Comparison of ENCODE assay signal across 13 mouse cellular contexts in the genomic region with DNA sequence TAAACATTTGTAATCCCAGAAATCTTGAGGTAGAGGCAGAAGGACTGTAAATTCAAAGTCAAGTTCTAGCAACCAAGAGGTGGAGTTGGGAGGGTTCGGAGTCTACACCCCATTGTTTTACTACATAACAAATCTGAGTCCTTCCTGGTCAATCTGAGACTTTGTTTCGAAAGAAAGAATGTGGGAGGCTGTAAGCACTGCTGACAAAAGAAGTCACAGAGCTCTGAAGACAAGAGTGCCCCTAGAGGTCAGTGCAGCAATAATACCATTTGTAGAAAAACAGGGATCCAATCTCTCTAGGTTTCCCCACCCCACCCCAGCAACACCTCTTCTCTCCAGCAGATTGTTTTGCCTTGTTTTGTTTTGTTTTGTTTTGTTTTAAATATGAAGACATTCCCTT. TPM values are rescaled to one million over a fixed set of nuclear protein-coding genes. Genes with fewer than 3 reads are reported as not detected.
DNase-seq lines count a peak whose midpoint lies in the region; ATAC-seq and TF ChIP-seq lines count a peak whose summit lies in the region.
"Had no signal": no experiment of that assay in that cellular context is flagged by ENCODE, and none has a peak within 500 bp of the region (broad histone marks: within the 10 kb centered on the region; RNA-seq: fewer than 3 reads in every experiment).

No protein-coding gene starts in this region.

- no peaks in the 10 kb centered on the region for H3K27me3 ChIP-seq in forebrain, embryonic 11.5 days (ENCODE audit: control insufficient read depth, insufficient read depth, low read length)
- H3K27me3 ChIP-seq in forebrain, embryonic 16.5 days (replicated peaks; ENCODE audit: control insufficient read depth, insufficient read depth, low read length), result no peaks in the 10 kb centered on the region
- no peaks in the 10 kb centered on the region for H3K27me3 ChIP-seq in midbrain, postnatal 0 days (ENCODE audit: insufficient read depth, low read length)
- H3K27me3 ChIP-seq in midbrain, embryonic 10.5 days (ENCODE audit: low read depth, poor library complexity, severe bottlenecking), result no peaks in the 10 kb centered on the region
- H3K27me3 ChIP-seq in heart, embryonic 11.5 days (ENCODE audit: control insufficient read depth, insufficient read depth, low read length), result no peaks in the 10 kb centered on the region

- no peaks in the 10 kb centered on the region for H3K36me3 ChIP-seq in forebrain, embryonic 11.5 days (ENCODE audit: control insufficient read depth, insufficient read depth, low read length)
- no peaks in the 10 kb centered on the region for H3K36me3 ChIP-seq in forebrain, embryonic 16.5 days (ENCODE audit: control insufficient read depth, insufficient read depth)
- H3K36me3 ChIP-seq in midbrain, postnatal 0 days (ENCODE audit: insufficient read depth, low read length), result no peaks in the 10 kb centered on the region
- H3K36me3 ChIP-seq in midbrain, embryonic 10.5 days, result no peaks in the 10 kb centered on the region
- H3K36me3 ChIP-seq in heart, embryonic 11.5 days (ENCODE audit: control insufficient read depth, insufficient read depth, low read length), result no peaks in the 10 kb centered on the region

- no peak overlapping the region for H3K9ac ChIP-seq in forebrain, embryonic 11.5 days (ENCODE audit: low read length)
- no peak overlapping the region for H3K9ac ChIP-seq in forebrain, embryonic 16.5 days (replicated peaks; ENCODE audit: low read depth, low read length)
- H3K9ac ChIP-seq in midbrain, postnatal 0 days (replicated peaks; ENCODE audit: low read length, poor library complexity, severe bottlenecking), result no peak overlapping the region
- H3K9ac ChIP-seq in heart, embryonic 11.5 days (ENCODE audit: low read depth, low read length), result no peak overlapping the region

- no peak for DNase-seq in forebrain, embryonic 11.5 days (ENCODE audit: low spot score)
- peak; percentile 2 for DNase-seq in midbrain, postnatal 0 days (ENCODE audit: low spot score)
- no peak for DNase-seq in midbrain, embryonic 10.5 days (ENCODE audit: low spot score)
- DNase-seq in thymus, postnatal 25 days, result peak; percentile 36
- DNase-seq in layer of hippocampus, postnatal 25 days (ENCODE audit: extremely low spot score in 1 of 2, low spot score in 1 of 2), result no peak
- DNase-seq: cerebellum, adult 18-20 months had no signal

- H3K27ac ChIP-seq in forebrain, embryonic 11.5 days (ENCODE audit: low read depth, low read length), result no peak overlapping the region
- no peak overlapping the region for H3K27ac ChIP-seq in forebrain, embryonic 16.5 days (ENCODE audit: low read length)
- no peak overlapping the region for H3K27ac ChIP-seq in midbrain, postnatal 0 days (ENCODE audit: low read depth, low read length)
- H3K27ac ChIP-seq in midbrain, embryonic 10.5 days (replicated peaks), result no peak overlapping the region
- H3K27ac ChIP-seq in heart, embryonic 11.5 days (ENCODE audit: low read depth, low read length), result no peak overlapping the region

- WGBS in forebrain, embryonic 11.5 days, result 39% methylated on average over 2 of the region's 2 CpGs
- 28% methylated on average over 2 of the region's 2 CpGs for WGBS in forebrain, embryonic 16.5 days
- 34% methylated on average over 2 of the region's 2 CpGs for WGBS in midbrain, postnatal 0 days
- WGBS in midbrain, embryonic 10.5 days, result 28% methylated on average over 2 of the region's 2 CpGs
- 42% methylated on average over 2 of the region's 2 CpGs for WGBS in heart, embryonic 11.5 days (ENCODE audit: insufficient replicate concordance)

- no peak overlapping the region for H3K4me3 ChIP-seq in forebrain, embryonic 11.5 days (ENCODE audit: low read depth, low read length)
- H3K4me3 ChIP-seq in forebrain, embryonic 16.5 days (replicated peaks; ENCODE audit: low read length), result no peak overlapping the region
- no peak overlapping the region for H3K4me3 ChIP-seq in midbrain, postnatal 0 days (ENCODE audit: low read depth, low read length)
- H3K4me3 ChIP-seq in midbrain, embryonic 10.5 days, result no peak overlapping the region
- no peak overlapping the region for H3K4me3 ChIP-seq in heart, embryonic 11.5 days (ENCODE audit: low read depth, low read length)

- no peaks in the 10 kb centered on the region for H3K4me1 ChIP-seq in forebrain, embryonic 11.5 days (replicated peaks; ENCODE audit: control insufficient read depth, insufficient read depth, low read length)
- H3K4me1 ChIP-seq in forebrain, embryonic 16.5 days (replicated peaks; ENCODE audit: control insufficient read depth, insufficient read depth, low read length), result no peaks in the 10 kb centered on the region
- H3K4me1 ChIP-seq in midbrain, postnatal 0 days (ENCODE audit: insufficient read depth, low read length), result no peaks in the 10 kb centered on the region
- H3K4me1 ChIP-seq in midbrain, embryonic 10.5 days, result no peaks in the 10 kb centered on the region
- no peaks in the 10 kb centered on the region for H3K4me1 ChIP-seq in heart, embryonic 11.5 days (ENCODE audit: control insufficient read depth, insufficient read depth, low read length)

- TF ChIP-seq CTCF in midbrain, postnatal 0 days (IDR thresholded peaks at IDR 0.05), result peak; percentile 42

- ATAC-seq in forebrain, embryonic 11.5 days (replicated peaks; ENCODE audit: low FRiP score), result 0 out of 2 replicates have a peak, but pooled peaks have one; percentile 21
- no peak for ATAC-seq in forebrain, embryonic 16.5 days
- ATAC-seq in midbrain, postnatal 0 days (ENCODE audit: low FRiP score), result no peak
- ATAC-seq in erythroblast, adult 5-6 weeks (replicated peaks; ENCODE audit: low FRiP score, poor library complexity, severe bottlenecking), result peak; percentile 52
- no peak for ATAC-seq in heart, embryonic 11.5 days (replicated peaks; ENCODE audit: insufficient number of reproducible peaks, low FRiP score, low TSS enrichment)

- H3K9me3 ChIP-seq in forebrain, embryonic 11.5 days (ENCODE audit: control insufficient read depth, low read length), result no peaks in the 10 kb centered on the region
- H3K9me3 ChIP-seq in forebrain, embryonic 16.5 days (ENCODE audit: control insufficient read depth, low read length), result no peaks in the 10 kb centered on the region
- H3K9me3 ChIP-seq in midbrain, postnatal 0 days (ENCODE audit: low read length), result no peaks in the 10 kb centered on the region
- no peaks in the 10 kb centered on the region for H3K9me3 ChIP-seq in midbrain, embryonic 10.5 days (replicated peaks)
- H3K9me3 ChIP-seq in heart, embryonic 11.5 days (replicated peaks; ENCODE audit: control insufficient read depth, low read length), result no peaks in the 10 kb centered on the region

- H3K4me2 ChIP-seq in forebrain, embryonic 11.5 days (ENCODE audit: low read depth, low read length, severe bottlenecking), result no peak overlapping the region
- no peak overlapping the region for H3K4me2 ChIP-seq in forebrain, embryonic 16.5 days (ENCODE audit: low read length)
- H3K4me2 ChIP-seq in midbrain, postnatal 0 days (ENCODE audit: low read depth, low read length, poor library complexity, severe bottlenecking), result no peak overlapping the region
- H3K4me2 ChIP-seq in heart, embryonic 11.5 days, result no peak overlapping the region

RNA-seq across cellular contexts. Expression of a gene that starts 18.2 kb away (rescaled TPM):
- polyA plus RNA-seq in forebrain, embryonic 11.5 days (2014; fragmentation: Nextera tagmentation; extraction: Ambion mirVana), result not detected in 2 replicates
- not detected in 2 replicates for polyA plus RNA-seq in forebrain, embryonic 16.5 days (2015; fragmentation: Nextera tagmentation; extraction: Ambion mirVana)
- total RNA-seq in midbrain, postnatal 0 days (2014; rRNA removed), result not detected in 2 replicates
- not detected in 2 replicates for polyA plus RNA-seq in midbrain, postnatal 0 days (2015; fragmentation: Nextera tagmentation; extraction: Ambion mirVana)
- not detected in 2 replicates for polyA plus RNA-seq in midbrain, embryonic 10.5 days (2016; fragmentation: Nextera tagmentation; extraction: Ambion mirVana)
- total RNA-seq in erythroblast, adult 5-6 weeks (2015; ENCODE audit: low replicate concordance), result 2.5 and 5.0 TPM in 2 replicates
- 3.2 and 4.5 TPM in 2 replicates for total RNA-seq in erythroblast, adult 5-6 weeks (2017; ENCODE audit: low replicate concordance)
- total RNA-seq in layer of hippocampus, postnatal 25 days (2021), result not detected
- polyA plus RNA-seq in heart, embryonic 11.5 days (2014; fragmentation: Nextera tagmentation; extraction: Ambion mirVana), result not detected in 2 replicates
- polyA plus RNA-seq: large intestine, adult 2 months; neural tube, embryonic 14.5 days; stomach, embryonic 14.5 days had no signal

RNA-seq across cellular contexts. Expression of a gene that starts 21.9 kb away (rescaled TPM):
- polyA plus RNA-seq in forebrain, embryonic 11.5 days (2014; fragmentation: Nextera tagmentation; extraction: Ambion mirVana), result not detected in 2 replicates
- not detected in 2 replicates for polyA plus RNA-seq in forebrain, embryonic 16.5 days (2015; fragmentation: Nextera tagmentation; extraction: Ambion mirVana)
- not detected in 2 replicates for total RNA-seq in midbrain, postnatal 0 days (2014; rRNA removed)
- not detected in 2 replicates for polyA plus RNA-seq in midbrain, postnatal 0 days (2015; fragmentation: Nextera tagmentation; extraction: Ambion mirVana)
- not detected in 2 replicates for polyA plus RNA-seq in midbrain, embryonic 10.5 days (2016; fragmentation: Nextera tagmentation; extraction: Ambion mirVana)
- total RNA-seq in erythroblast, adult 5-6 weeks (2015; ENCODE audit: low replicate concordance), result not detected in 2 replicates
- total RNA-seq in erythroblast, adult 5-6 weeks (2017; ENCODE audit: low replicate concordance), result 2.6 TPM in 1 of 2 replicates, not detected in the other
- not detected for total RNA-seq in layer of hippocampus, postnatal 25 days (2021)
- not detected in 2 replicates for polyA plus RNA-seq in heart, embryonic 11.5 days (2014; fragmentation: Nextera tagmentation; extraction: Ambion mirVana)
- polyA plus RNA-seq: large intestine, adult 2 months; liver, embryonic 16.5 days; neural tube, embryonic 14.5 days had no signal

RNA-seq across cellular contexts. Expression of a gene that starts 26.1 kb away (rescaled TPM):
- polyA plus RNA-seq in forebrain, embryonic 11.5 days (2014; fragmentation: Nextera tagmentation; extraction: Ambion mirVana), result 0.12 and 0.27 TPM in 2 replicates
- 0.60 and 0.65 TPM in 2 replicates for polyA plus RNA-seq in forebrain, embryonic 16.5 days (2015; fragmentation: Nextera tagmentation; extraction: Ambion mirVana)
- total RNA-seq in midbrain, postnatal 0 days (2014; rRNA removed), result 0.33 TPM in 1 of 2 replicates, not detected in the other
- 0.78 and 0.80 TPM in 2 replicates for polyA plus RNA-seq in midbrain, postnatal 0 days (2015; fragmentation: Nextera tagmentation; extraction: Ambion mirVana)
- 0.10 and 0.27 TPM in 2 replicates for polyA plus RNA-seq in midbrain, embryonic 10.5 days (2016; fragmentation: Nextera tagmentation; extraction: Ambion mirVana)
- total RNA-seq in erythroblast, adult 5-6 weeks (2015; ENCODE audit: low replicate concordance), result not detected in 2 replicates
- not detected in 2 replicates for total RNA-seq in erythroblast, adult 5-6 weeks (2017; ENCODE audit: low replicate concordance)
- 1 to 10 TPM in 1 of 2 experiments, under 1 TPM in 1; 0.57 to 1.2 TPM for total RNA-seq in layer of hippocampus, postnatal 25 days (2021)
- polyA plus RNA-seq in heart, embryonic 11.5 days (2014; fragmentation: Nextera tagmentation; extraction: Ambion mirVana), result not detected in 2 replicates

RNA-seq across cellular contexts. Expression of a gene that starts 41.8 kb away (rescaled TPM):
- 11.9 and 12.9 TPM in 2 replicates for polyA plus RNA-seq in forebrain, embryonic 11.5 days (2014; fragmentation: Nextera tagmentation; extraction: Ambion mirVana)
- 0.29 and 0.48 TPM in 2 replicates for polyA plus RNA-seq in forebrain, embryonic 16.5 days (2015; fragmentation: Nextera tagmentation; extraction: Ambion mirVana)
- total RNA-seq in midbrain, postnatal 0 days (2014; rRNA removed), result 0.24 TPM in 1 of 2 replicates, not detected in the other
- 0.22 TPM in 1 of 2 replicates, not detected in the other for polyA plus RNA-seq in midbrain, postnatal 0 days (2015; fragmentation: Nextera tagmentation; extraction: Ambion mirVana)
- polyA plus RNA-seq in midbrain, embryonic 10.5 days (2016; fragmentation: Nextera tagmentation; extraction: Ambion mirVana), result 6.6 and 7.9 TPM in 2 replicates
- total RNA-seq in erythroblast, adult 5-6 weeks (2015; ENCODE audit: low replicate concordance), result 2,664 and 2,909 TPM in 2 replicates
- total RNA-seq in erythroblast, adult 5-6 weeks (2017; ENCODE audit: low replicate concordance), result 999 and 1,312 TPM in 2 replicates
- not detected for total RNA-seq in layer of hippocampus, postnatal 25 days (2021)
- 41.0 and 53.1 TPM in 2 replicates for polyA plus RNA-seq in heart, embryonic 11.5 days (2014; fragmentation: Nextera tagmentation; extraction: Ambion mirVana)
- polyA plus RNA-seq: large intestine, adult 2 months had no signal

RNA-seq across cellular contexts. Expression of a gene that starts 57.0 kb away (rescaled TPM):
- 14.4 and 16.2 TPM in 2 replicates for polyA plus RNA-seq in forebrain, embryonic 11.5 days (2014; fragmentation: Nextera tagmentation; extraction: Ambion mirVana)
- 37.7 and 39.4 TPM in 2 replicates for polyA plus RNA-seq in forebrain, embryonic 16.5 days (2015; fragmentation: Nextera tagmentation; extraction: Ambion mirVana)
- 60.1 and 70.3 TPM in 2 replicates for total RNA-seq in midbrain, postnatal 0 days (2014; rRNA removed)
- polyA plus RNA-seq in midbrain, postnatal 0 days (2015; fragmentation: Nextera tagmentation; extraction: Ambion mirVana), result 32.0 and 39.1 TPM in 2 replicates
- polyA plus RNA-seq in midbrain, embryonic 10.5 days (2016; fragmentation: Nextera tagmentation; extraction: Ambion mirVana), result 13.9 and 17.0 TPM in 2 replicates
- not detected in 2 replicates for total RNA-seq in erythroblast, adult 5-6 weeks (2015; ENCODE audit: low replicate concordance)
- total RNA-seq in erythroblast, adult 5-6 weeks (2017; ENCODE audit: low replicate concordance), result 0.28 TPM in 1 of 2 replicates, not detected in the other
- 10 to 100 TPM; 67.6 to 67.9 TPM for total RNA-seq in layer of hippocampus, postnatal 25 days (2021)
- polyA plus RNA-seq in heart, embryonic 11.5 days (2014; fragmentation: Nextera tagmentation; extraction: Ambion mirVana), result 3.7 and 4.2 TPM in 2 replicates

Comparison
In these comparisons a context has a peak if more than half of its experiments do, and no peak if none do; other contexts are left out.
1. ATAC-seq: peak in forebrain, embryonic 11.5 days (single experiment) and erythroblast, adult 5-6 weeks (single experiment); none in forebrain, embryonic 16.5 days (single experiment), midbrain, postnatal 0 days (single experiment) and heart, embryonic 11.5 days (single experiment).
2. DNase-seq: peak in midbrain, postnatal 0 days (single experiment) and thymus, postnatal 25 days (single experiment); none in forebrain, embryonic 11.5 days (single experiment), midbrain, embryonic 10.5 days (single experiment) and layer of hippocampus, postnatal 25 days (0 of 2).